Mouse (Mus musculus): ENCODE data around the gene Gm9639. TPM values are rescaled to one million over a fixed set of nuclear protein-coding genes. Genes with fewer than 3 reads are reported as not detected.
"Not testable (repeated sequence)": the region's sequence is repeated elsewhere in the genome, so short reads cannot be mapped to it uniquely, and the experiment has no call there.

The Gm9639 gene
- polyA plus RNA-seq, 1 experiment from 2014 or later: not detected

- Histone ChIP-seq H3K9me3 (no peaks in the 10 kb centered on the region), H3K27me3 (no peaks in the 10 kb centered on the region), H3K4me1 (replicated peaks) (peaks cover 8% of the 10 kb centered on the region; the same call in 1 of the 2 replicates), H3K4me2 (no peak overlapping the region), H3K36me3 (no peaks in the 10 kb centered on the region), H3K27ac (replicated peaks) (peak overlapping the region; percentile 49; the same call in 1 of the 2 replicates), H3K4me3 (no peak overlapping the region), H3K9ac (no peak overlapping the region; the same call in 1 of the 2 replicates)
- ATAC-seq (ENCODE audit: low read depth): no peak
- WGBS: 16% methylated on average over 3 of the region's 3 CpGs
Measured at GRCm38 (mm10) chr10:77797677-77798076, 2.8 kb upstream of the Gm9639 start.

GRCm38 (mm10) chr10:77788621-77789020 is 6.3 kb downstream of the Gm9639 start:
- Histone ChIP-seq H3K9me3 (no peaks in the 10 kb centered on the region), H3K27me3 (no peaks in the 10 kb centered on the region), H3K9ac (no peak overlapping the region), H3K4me2 (no peak overlapping the region), H3K4me1 (replicated peaks) (no peaks in the 10 kb centered on the region), H3K4me3 (no peak overlapping the region), H3K36me3 (no peaks in the 10 kb centered on the region), H3K27ac (replicated peaks) (no peak overlapping the region)
- 84% methylated on average over 2 of the region's 2 CpGs for WGBS
- ATAC-seq (ENCODE audit: low read depth): no peak

- ATAC-seq (ENCODE audit: low read depth); H3K4me2 ChIP-seq; H3K27ac ChIP-seq (replicated peaks); H3K36me3 ChIP-seq; H3K27me3 ChIP-seq; H3K9me3 ChIP-seq; H3K4me1 ChIP-seq (replicated peaks); H3K4me3 ChIP-seq; H3K9ac ChIP-seq: not testable (repeated sequence)
- WGBS: 40% methylated on average over 1 of the region's 1 CpGs
Measured at GRCm38 (mm10) chr10:77787876-77788275, 7.0 kb downstream of the Gm9639 start, which contains the start of gene Gm7137. Gene Gm7137, minus strand, starts transcription at chr10:77788200.

GRCm38 (mm10) chr10:77783396-77783795 is 11.5 kb downstream of the Gm9639 start:
- H3K4me1 ChIP-seq (replicated peaks); H3K4me2 ChIP-seq; ATAC-seq (ENCODE audit: low read depth); H3K27ac ChIP-seq (replicated peaks); H3K9me3 ChIP-seq; H3K27me3 ChIP-seq; H3K9ac ChIP-seq; H3K36me3 ChIP-seq; H3K4me3 ChIP-seq: not testable (repeated sequence)
- WGBS: 100% methylated on average over 3 of the region's 3 CpGs

GRCm38 (mm10) chr10:77782442-77782841 is 12.4 kb downstream of the Gm9639 start, which contains the start of gene Gm3250:
Gene Gm3250, minus strand, starts transcription at chr10:77782542.
- WGBS: 86% methylated on average over 1 of the region's 1 CpGs

GRCm38 (mm10) chr10:77776844-77777243 is 18.0 kb downstream of the Gm9639 start, which contains the start of gene Gm7138:
Gene Gm7138, minus strand, starts transcription at chr10:77776944.
- ATAC-seq (ENCODE audit: low read depth); H3K27me3 ChIP-seq; H3K9ac ChIP-seq; H3K4me3 ChIP-seq; H3K4me2 ChIP-seq; H3K4me1 ChIP-seq (replicated peaks); H3K27ac ChIP-seq (replicated peaks); H3K36me3 ChIP-seq; H3K9me3 ChIP-seq: not testable (repeated sequence)
- 56% methylated on average over 1 of the region's 1 CpGs for WGBS

More at GRCm38 (mm10) chr10:77782442-77782841, 12.4 kb downstream of the Gm9639 start, which contains the start of gene Gm3250:
- not testable (repeated sequence) for H3K36me3 ChIP-seq; H3K27me3 ChIP-seq; H3K27ac ChIP-seq (replicated peaks); H3K4me1 ChIP-seq (replicated peaks); H3K9me3 ChIP-seq; ATAC-seq (ENCODE audit: low read depth); H3K9ac ChIP-seq; H3K4me2 ChIP-seq; H3K4me3 ChIP-seq

GRCm38 (mm10) chr10:77772142-77772541 is 22.7 kb downstream of the Gm9639 start:
- not testable (repeated sequence) for H3K4me2 ChIP-seq; H3K36me3 ChIP-seq; H3K27ac ChIP-seq (replicated peaks); H3K27me3 ChIP-seq; H3K9ac ChIP-seq; H3K4me1 ChIP-seq (replicated peaks); H3K4me3 ChIP-seq; ATAC-seq (ENCODE audit: low read depth); H3K9me3 ChIP-seq
- 100% methylated on average over 1 of the region's 3 CpGs for WGBS

GRCm38 (mm10) chr10:77771225-77771624 is 23.7 kb downstream of the Gm9639 start, which contains the start of gene Gm3238:
Gene Gm3238, minus strand, starts transcription at chr10:77771325.
- H3K4me1 ChIP-seq (replicated peaks); H3K27ac ChIP-seq (replicated peaks); H3K4me2 ChIP-seq; ATAC-seq (ENCODE audit: low read depth); H3K27me3 ChIP-seq; H3K4me3 ChIP-seq; H3K36me3 ChIP-seq; H3K9ac ChIP-seq; H3K9me3 ChIP-seq: not testable (repeated sequence)
- WGBS: 71% methylated on average over 1 of the region's 1 CpGs

GRCm38 (mm10) chr10:77769727-77770126 is 25.1 kb downstream of the Gm9639 start:
- H3K4me2 ChIP-seq: no peak overlapping the region
- H3K27ac ChIP-seq (replicated peaks): no peak overlapping the region
- no peaks in the 10 kb centered on the region for H3K9me3 ChIP-seq
- no peak for ATAC-seq (ENCODE audit: low read depth)
- no peaks in the 10 kb centered on the region for H3K27me3 ChIP-seq
- no peak overlapping the region for H3K4me3 ChIP-seq
- no peak overlapping the region for H3K9ac ChIP-seq
- no peaks in the 10 kb centered on the region for H3K4me1 ChIP-seq (replicated peaks)
- WGBS: 94% methylated on average over 1 of the region's 1 CpGs
- H3K36me3 ChIP-seq: no peaks in the 10 kb centered on the region

- H3K4me3 ChIP-seq; H3K27me3 ChIP-seq; H3K9me3 ChIP-seq; H3K4me1 ChIP-seq (replicated peaks); H3K27ac ChIP-seq (replicated peaks); H3K9ac ChIP-seq; ATAC-seq (ENCODE audit: low read depth); H3K36me3 ChIP-seq; H3K4me2 ChIP-seq: not testable (repeated sequence)
- no CpG with 5 or more reads among the region's 1 CpGs for WGBS
Measured at GRCm38 (mm10) chr10:77759582-77759981, 35.3 kb downstream of the Gm9639 start, which contains the start of gene Gm3233. Gene Gm3233, minus strand, starts transcription at chr10:77759682.

- no peak overlapping the region for H3K4me3 ChIP-seq
- H3K27me3 ChIP-seq: no peaks in the 10 kb centered on the region
- no peak overlapping the region for H3K27ac ChIP-seq (replicated peaks)
- no peaks in the 10 kb centered on the region for H3K4me1 ChIP-seq (replicated peaks)
- no peak for ATAC-seq (ENCODE audit: low read depth)
- H3K9ac ChIP-seq: no peak overlapping the region
- H3K36me3 ChIP-seq: no peaks in the 10 kb centered on the region
- no peaks in the 10 kb centered on the region for H3K9me3 ChIP-seq
- no peak overlapping the region for H3K4me2 ChIP-seq
Measured at GRCm38 (mm10) chr10:77753448-77753847, 41.4 kb downstream of the Gm9639 start.

GRCm38 (mm10) chr10:77752312-77752711 is 42.6 kb downstream of the Gm9639 start:
- not testable (repeated sequence) for H3K36me3 ChIP-seq; H3K27ac ChIP-seq (replicated peaks); ATAC-seq (ENCODE audit: low read depth); H3K9ac ChIP-seq; H3K4me2 ChIP-seq; H3K4me1 ChIP-seq (replicated peaks); H3K4me3 ChIP-seq; H3K9me3 ChIP-seq; H3K27me3 ChIP-seq
- WGBS: 67% methylated on average over 3 of the region's 3 CpGs

- H3K4me2 ChIP-seq; H3K27ac ChIP-seq (replicated peaks): not testable (repeated sequence)
- WGBS: 67% methylated on average over 1 of the region's 1 CpGs
Measured at GRCm38 (mm10) chr10:77751254-77751653, 43.6 kb downstream of the Gm9639 start, which contains the start of gene Gm9736. Gene Gm9736, minus strand, starts transcription at chr10:77751354.

More at GRCm38 (mm10) chr10:77751254-77751653, 43.6 kb downstream of the Gm9639 start, which contains the start of gene Gm9736:
- H3K36me3 ChIP-seq; H3K4me1 ChIP-seq (replicated peaks); H3K4me3 ChIP-seq; H3K9me3 ChIP-seq; H3K27me3 ChIP-seq; ATAC-seq (ENCODE audit: low read depth); H3K9ac ChIP-seq: not testable (repeated sequence)
